Mouse (Mus musculus) C2C12 (cell line): ENCODE results near the gene Car7.

Source experiments
- CEBPB ChIP-seq: IDR thresholded peaks from one replicate; pipeline ENCODE4 v1.6.1; 2011; ENCODE audit warnings: low read depth, mild to moderate bottlenecking, control low read depth, moderate library complexity
- CTCF ChIP-seq: IDR thresholded peaks from one replicate; pipeline ENCODE4 v1.5.1; 2011; ENCODE audit not compliant: control insufficient read depth, insufficient read depth, insufficient read length
- FOSL1 ChIP-seq: IDR thresholded peaks from one replicate; pipeline ENCODE4 v1.8.0; 2011; ENCODE audit warnings: mild to moderate bottlenecking, low read length; ENCODE audit not compliant: poor library complexity, insufficient read depth, severe bottlenecking
- MAX ChIP-seq: IDR thresholded peaks from one replicate; pipeline ENCODE4 v1.6.1; 2011; ENCODE audit warnings: mild to moderate bottlenecking, control low read depth
- MYOD1 ChIP-seq: IDR thresholded peaks from one replicate; pipeline ENCODE4 v1.6.1; 2011; ENCODE audit warnings: low read depth; ENCODE audit not compliant: control insufficient read depth, insufficient read length
- MYOG ChIP-seq: IDR thresholded peaks from one replicate; pipeline ENCODE4 v1.6.1; 2011; ENCODE audit not compliant: control insufficient read depth, insufficient read length; ENCODE audit errors: extremely low read depth
- USF1 ChIP-seq: IDR thresholded peaks from one replicate; pipeline ENCODE4 v1.6.1; 2011; ENCODE audit warnings: low read depth, mild to moderate bottlenecking, control low read depth, moderate library complexity

DNA sequence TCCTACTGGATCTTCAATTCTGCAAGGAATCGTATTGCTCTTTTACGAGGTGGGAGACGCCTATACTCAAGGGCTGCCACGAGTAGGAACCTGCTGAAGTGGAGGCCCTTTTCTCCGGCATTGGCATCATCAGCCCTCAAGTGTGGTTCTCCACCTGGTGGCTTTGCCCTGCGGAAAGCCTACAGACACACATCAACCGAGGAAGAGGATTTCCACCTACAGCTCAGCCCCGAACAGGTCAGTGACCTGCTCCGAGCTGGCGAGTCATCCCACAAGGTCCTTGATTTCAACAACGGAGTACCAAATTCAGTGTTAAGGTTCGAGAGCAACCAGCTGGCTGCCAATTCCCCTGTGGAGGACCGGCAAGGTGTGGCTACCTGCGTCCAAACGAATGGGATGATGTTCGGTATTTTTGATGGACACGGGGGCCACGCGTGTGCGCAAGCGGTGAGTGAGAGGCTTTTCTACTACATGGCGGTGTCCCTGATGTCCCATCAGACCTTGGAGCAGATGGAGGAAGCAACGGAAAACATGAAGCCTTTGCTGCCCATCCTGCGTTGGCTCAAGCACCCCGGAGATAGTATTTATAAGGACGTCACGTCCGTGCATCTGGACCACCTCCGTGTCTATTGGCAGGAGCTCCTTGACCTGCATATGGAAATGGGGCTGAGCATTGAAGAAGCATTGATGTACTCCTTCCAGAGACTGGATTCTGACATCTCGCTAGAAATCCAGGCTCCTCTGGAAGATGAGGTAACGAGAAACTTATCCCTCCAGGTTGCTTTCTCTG, 59.2 kb downstream of the Car7 start:
- TF ChIP-seq CTCF, result no peak
- TF ChIP-seq MAX, result no peak
- TF ChIP-seq MYOD1, result no peak
- TF ChIP-seq USF1, result no peak
- no peak for TF ChIP-seq MYOG
- no peak for TF ChIP-seq CEBPB
- TF ChIP-seq FOSL1, result no peak
